Mouse (Mus musculus) myocyte (in vitro differentiated cells): ENCODE results near the gene Foxp4.

ENCODE experiments used
- CEBPB ChIP-seq: IDR thresholded peaks from 2 replicates; pipeline ENCODE4 v1.6.1; 2011; ENCODE audit warnings: mild to moderate bottlenecking, moderate library complexity; ENCODE audit not compliant: poor library complexity, insufficient read depth, severe bottlenecking
- E2F4 ChIP-seq: IDR thresholded peaks from one replicate; pipeline ENCODE4 v1.6.1; 2011; ENCODE audit warnings: mild to moderate bottlenecking, control low read depth, moderate library complexity; ENCODE audit not compliant: insufficient read depth
- MAX ChIP-seq: IDR thresholded peaks from one replicate; pipeline ENCODE4 v1.6.1; 2011; ENCODE audit warnings: low read depth, mild to moderate bottlenecking, control low read depth
- MYOD1 ChIP-seq, 3 experiments: IDR thresholded peaks; one replicate each; pipeline ENCODE4 v1.6.1; 2011; ENCODE audit warnings: control low read depth in 2 of 3, low read depth in 2 of 3, mild to moderate bottlenecking in 2 of 3, moderate library complexity in 1 of 3; ENCODE audit not compliant: insufficient read length in 2 of 3, control insufficient read depth in 1 of 3
- MYOG ChIP-seq, 3 experiments: IDR thresholded peaks; one replicate each; pipeline ENCODE4 v1.6.1; 2011; ENCODE audit warnings: control low read depth in 2 of 3, low read depth in 2 of 3, mild to moderate bottlenecking in 2 of 3; ENCODE audit not compliant: insufficient read length in 2 of 3, control insufficient read depth in 1 of 3, insufficient read depth in 1 of 3
- POLR2A ChIP-seq: IDR thresholded peaks from one replicate; pipeline ENCODE4 v1.6.1; 2011; ENCODE audit warnings: low read depth, mild to moderate bottlenecking, control low read depth, moderate library complexity; ENCODE audit not compliant: insufficient read length
- POLR2AphosphoS2 ChIP-seq: IDR thresholded peaks from one replicate; pipeline ENCODE4 v1.6.1; 2011; ENCODE audit warnings: low read depth, control low read depth; ENCODE audit not compliant: insufficient read length
- REST ChIP-seq: IDR thresholded peaks from one replicate; pipeline ENCODE4 v1.6.1; 2011; ENCODE audit warnings: mild to moderate bottlenecking, control low read depth, moderate library complexity; ENCODE audit not compliant: insufficient read depth, insufficient read length
- SRF ChIP-seq: IDR thresholded peaks from one replicate; pipeline ENCODE4 v1.6.1; 2011; ENCODE audit warnings: low read depth; ENCODE audit not compliant: control insufficient read depth, insufficient read length
- TCF12 ChIP-seq: IDR thresholded peaks from one replicate; pipeline ENCODE4 v1.6.1; 2011; ENCODE audit warnings: mild to moderate bottlenecking, control low read depth; ENCODE audit not compliant: poor library complexity, insufficient read depth, severe bottlenecking
- TCF3 ChIP-seq: IDR thresholded peaks from one replicate; pipeline ENCODE4 v1.6.1; 2011; ENCODE audit warnings: low read depth, control low read depth; ENCODE audit not compliant: insufficient read length
- USF1 ChIP-seq: IDR thresholded peaks from one replicate; pipeline ENCODE4 v1.6.1; 2011; ENCODE audit warnings: low read depth, mild to moderate bottlenecking, control low read depth, moderate library complexity

DNA sequence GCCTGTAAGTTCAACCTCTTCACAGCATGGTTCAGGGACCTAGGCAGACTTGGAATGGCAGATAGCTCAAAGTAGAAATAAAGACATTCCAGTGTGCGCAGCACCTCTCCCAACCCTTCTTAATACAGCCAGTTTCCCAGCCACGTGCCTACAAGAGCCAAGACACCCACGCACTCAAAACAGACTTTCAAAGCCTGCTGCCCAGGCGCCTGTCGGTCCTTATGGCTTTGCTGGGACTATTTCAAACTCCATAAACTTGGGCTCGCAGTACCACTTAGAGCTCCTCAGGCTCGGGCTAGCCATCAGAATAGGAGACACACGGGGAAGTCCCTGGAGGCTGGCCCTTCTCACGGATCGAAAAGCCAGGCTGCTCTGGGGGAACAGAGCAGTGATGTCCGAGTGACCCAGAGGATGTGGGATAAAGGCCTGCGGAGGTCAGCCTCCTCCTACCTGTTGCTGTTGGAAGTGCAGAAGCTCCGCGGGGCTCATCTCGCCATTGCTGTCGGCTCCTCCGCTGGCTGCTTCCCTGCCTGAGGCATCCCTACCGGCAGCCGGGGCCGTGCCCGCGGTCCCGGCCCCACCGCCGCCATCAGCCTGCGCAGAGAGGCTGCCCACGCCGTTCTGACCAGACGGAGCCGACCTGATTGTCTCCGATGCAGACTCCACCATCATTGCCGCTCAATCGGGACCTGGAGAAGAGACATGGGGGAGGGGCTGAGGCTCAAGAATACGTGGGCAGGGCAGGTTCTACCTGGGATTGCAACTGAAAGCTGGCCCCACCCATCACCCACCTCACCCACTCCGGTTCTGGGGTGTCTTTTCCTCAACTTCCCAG, 20.4 kb downstream of the Foxp4 start:
- TF ChIP-seq POLR2AphosphoS2, result no peak
- no peak for TF ChIP-seq MYOD1 (IDR thresholded peaks at IDR 0.05; ENCODE audit: control insufficient read depth in 1 of 3, insufficient read length in 2 of 3, low read depth in 2 of 3)
- TF ChIP-seq TCF3, result no peak
- no peak for TF ChIP-seq POLR2A
- no peak for TF ChIP-seq USF1
- no peak for TF ChIP-seq MAX
- no peak for TF ChIP-seq SRF
- TF ChIP-seq E2F4, result no peak
- TF ChIP-seq CEBPB, result no peak
- TF ChIP-seq TCF12, result no peak
- TF ChIP-seq MYOG (IDR thresholded peaks at IDR 0.05; ENCODE audit: control insufficient read depth in 1 of 3, insufficient read depth in 1 of 3, insufficient read length in 2 of 3, low read depth in 2 of 3), result no peak
- no peak for TF ChIP-seq REST
